Comparison of ENCODE assay signal across 28 mouse cellular contexts in the genomic region with DNA sequence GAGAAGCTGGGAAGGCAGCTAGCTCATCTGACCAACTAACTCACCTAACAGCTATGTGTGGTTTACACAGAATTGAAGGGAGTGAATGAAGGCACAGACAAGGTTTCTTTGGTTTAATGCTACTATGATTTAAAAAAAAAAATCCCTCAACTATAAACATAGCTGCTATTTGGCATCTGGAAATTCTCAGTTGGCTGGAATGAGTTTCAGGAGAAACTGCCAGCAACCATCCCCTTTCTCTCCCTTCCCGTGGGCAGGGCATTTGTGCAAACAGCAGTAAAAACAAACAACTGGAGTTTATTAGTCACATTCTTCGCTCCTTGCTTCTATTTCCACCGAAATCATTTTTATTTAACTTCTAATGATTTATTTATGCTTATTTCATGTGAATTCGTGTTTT. TPM values are rescaled to one million over a fixed set of nuclear protein-coding genes. Genes with fewer than 3 reads are reported as not detected.
DNase-seq lines count a peak whose midpoint lies in the region; ATAC-seq lines count a peak whose summit lies in the region.
"Had no signal": no experiment of that assay in that cellular context is flagged by ENCODE, and none has a peak within 500 bp of the region (broad histone marks: within the 10 kb centered on the region; RNA-seq: fewer than 3 reads in every experiment).

No protein-coding gene starts in this region.

- WGBS in lung, embryonic 16.5 days, result 43% methylated on average over 4 of the region's 4 CpGs

- no peaks in the 10 kb centered on the region for H3K36me3 ChIP-seq in lung, embryonic 16.5 days (ENCODE audit: control insufficient read depth, insufficient read depth, low read length)
- H3K36me3 ChIP-seq: forebrain, embryonic 10.5 days; forebrain, embryonic 15.5 days; heart, embryonic 10.5 days; heart, embryonic 15.5 days; hindbrain, embryonic 12.5 days; intestine, embryonic 15.5 days; limb, embryonic 12.5 days; midbrain, embryonic 10.5 days; midbrain, embryonic 15.5 days; neural tube, embryonic 15.5 days had no signal

- no peak overlapping the region for H3K4me2 ChIP-seq in lung, embryonic 16.5 days (ENCODE audit: low read depth, low read length)
- H3K4me2 ChIP-seq: forebrain, embryonic 15.5 days; heart, embryonic 15.5 days; hindbrain, embryonic 12.5 days; intestine, embryonic 15.5 days; limb, embryonic 12.5 days; liver, embryonic 11.5 days; midbrain, embryonic 15.5 days; neural tube, embryonic 15.5 days had no signal

- no peak for DNase-seq in lung, postnatal 4 days
- DNase-seq in MN1 (ENCODE audit: low spot score) (peak; percentile 41), adipocyte (ENCODE audit: low spot score) (peak; percentile 82)
- DNase-seq in lung, postnatal 36 days, result peak; percentile 45
- DNase-seq in kidney, adult 18-20 months, result no peak
- DNase-seq in embryo, embryonic 10.5 days (ENCODE audit: low spot score), result no peak
- DNase-seq: adrenal gland, postnatal 25 days; cerebellum, adult 11-12 months; cerebellum, postnatal 10 days; gastrocnemius, postnatal 25 days; kidney, postnatal 14 days; layer of hippocampus, adult 9-11 months; liver, postnatal 0 days; right cerebral cortex, postnatal 25 days had no signal

- H3K4me3 ChIP-seq in lung, embryonic 16.5 days (ENCODE audit: low read length), result no peak overlapping the region
- H3K4me3 ChIP-seq: forebrain, embryonic 10.5 days; forebrain, embryonic 15.5 days; heart, embryonic 10.5 days; heart, embryonic 15.5 days; hindbrain, embryonic 12.5 days; intestine, embryonic 15.5 days; limb, embryonic 12.5 days; midbrain, embryonic 10.5 days; midbrain, embryonic 15.5 days; neural tube, embryonic 15.5 days had no signal

- no peak overlapping the region for H3K9ac ChIP-seq in lung, embryonic 16.5 days (ENCODE audit: low read length)
- H3K9ac ChIP-seq: forebrain, embryonic 15.5 days; heart, embryonic 15.5 days; hindbrain, embryonic 12.5 days; intestine, embryonic 15.5 days; limb, embryonic 12.5 days; liver, postnatal 0 days; midbrain, embryonic 15.5 days; neural tube, embryonic 15.5 days had no signal

- H3K27me3 ChIP-seq in lung, embryonic 16.5 days (ENCODE audit: control insufficient read depth, insufficient read depth, low read depth, low read length), result no peaks in the 10 kb centered on the region
- H3K27me3 ChIP-seq: forebrain, embryonic 15.5 days; heart, embryonic 15.5 days; hindbrain, embryonic 12.5 days; intestine, embryonic 15.5 days; limb, embryonic 12.5 days; midbrain, embryonic 15.5 days; neural tube, embryonic 15.5 days; Patski had no signal

- no peak for ATAC-seq in lung, embryonic 16.5 days (ENCODE audit: low read depth)
- ATAC-seq: forebrain, embryonic 15.5 days; hindbrain, postnatal 0 days; intestine, embryonic 15.5 days; liver, postnatal 0 days; midbrain, embryonic 15.5 days; Patski had no signal

- peaks cover 29% of the 10 kb centered on the region for H3K4me1 ChIP-seq in lung, embryonic 16.5 days (replicated peaks; ENCODE audit: control insufficient read depth, insufficient read depth, low read length)

- H3K27ac ChIP-seq in lung, embryonic 16.5 days (ENCODE audit: low read length), result peak overlapping the region; percentile 29; the same call in 1 of the 2 replicates
- H3K27ac ChIP-seq: forebrain, embryonic 10.5 days; forebrain, embryonic 15.5 days; heart, embryonic 10.5 days; heart, embryonic 15.5 days; hindbrain, embryonic 12.5 days; hindbrain, postnatal 0 days; intestine, embryonic 15.5 days; limb, embryonic 12.5 days; midbrain, embryonic 10.5 days; midbrain, embryonic 15.5 days; neural tube, embryonic 15.5 days had no signal

- H3K9me3 ChIP-seq in lung, embryonic 16.5 days (ENCODE audit: control insufficient read depth, low read length), result no peaks in the 10 kb centered on the region
- H3K9me3 ChIP-seq: forebrain, embryonic 10.5 days; forebrain, embryonic 15.5 days; heart, embryonic 10.5 days; heart, embryonic 15.5 days; hindbrain, embryonic 12.5 days; intestine, embryonic 15.5 days; limb, embryonic 12.5 days; midbrain, embryonic 10.5 days; midbrain, embryonic 15.5 days; neural tube, embryonic 15.5 days had no signal

RNA-seq across cellular contexts. Expression of gene Trp53bp2, which starts 2.4 kb away (rescaled TPM):
- polyA plus RNA-seq in lung, embryonic 16.5 days (2015; fragmentation: Nextera tagmentation; extraction: Ambion mirVana), result 22.4 and 23.4 TPM in 2 replicates

Comparison
In these comparisons a context has a peak if more than half of its experiments do, and no peak if none do; other contexts are left out.
1. DNase-seq: peak in MN1 (single experiment), adipocyte (single experiment) and lung, postnatal 36 days (single experiment); none in lung, postnatal 4 days (0 of 2), kidney, adult 18-20 months (single experiment) and embryo, embryonic 10.5 days (single experiment).